Mouse (Mus musculus) testis, adult 2 months (tissue): Measurements from ENCODE around the gene Mmp7.

Source experiments
- CTCF ChIP-seq: fragments of 200-500 bp; IDR thresholded peaks from 2 replicates; pipeline ENCODE4 v1.5.1; 2012; ENCODE audit warnings: low read depth, mild to moderate bottlenecking, inconsistent platforms, low read length, moderate library complexity; ENCODE audit not compliant: control insufficient read depth, insufficient read depth, insufficient replicate concordance
- POLR2A ChIP-seq: fragments of 200-500 bp; IDR thresholded peaks from 2 replicates; pipeline ENCODE4 v1.6.1; 2012; ENCODE audit warnings: low read depth, mild to moderate bottlenecking, inconsistent platforms, low read length, moderate library complexity; ENCODE audit not compliant: control insufficient read depth

DNA sequence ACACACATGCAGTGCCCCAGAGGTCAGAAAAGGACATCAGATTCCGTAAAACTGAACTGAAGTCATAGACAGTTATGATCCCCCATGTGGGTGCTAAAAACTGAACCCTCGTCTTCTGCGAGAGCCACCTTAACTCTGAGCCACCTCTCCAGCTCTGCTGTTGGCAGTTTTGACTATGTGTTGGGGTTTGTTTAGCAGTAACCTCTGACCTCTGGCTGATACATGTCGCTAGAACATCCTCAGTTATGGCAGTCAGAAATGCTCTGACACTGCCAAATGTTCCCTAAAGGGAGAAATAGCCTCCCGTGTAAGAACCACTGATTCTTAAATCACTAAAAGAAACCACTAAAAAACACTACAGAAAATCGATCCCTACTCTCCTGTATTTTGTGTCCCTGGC is 16.8 kb downstream of the Mmp7 start:
- TF ChIP-seq CTCF: no peak
- TF ChIP-seq POLR2A: no peak
